Mouse (Mus musculus) lung, adult 2 months (tissue): Measurements from ENCODE around the gene Gusb. TPM values are rescaled to one million over a fixed set of nuclear protein-coding genes. Genes with fewer than 3 reads are reported as not detected.

ENCODE experiments used
- DNase-seq: peaks from one replicate; pipeline ENCODE4 v3.0.0; 2022
- H3K4me1 ChIP-seq: fragments of 200-500 bp; 2 replicates; pipeline ENCODE4 v1.6.1; 2011; ENCODE audit warnings: low read length; ENCODE audit not compliant: control insufficient read depth, insufficient read depth
- H3K4me3 ChIP-seq: fragments of 200-500 bp; replicated peaks from 2 replicates; pipeline ENCODE3; 2011; ENCODE audit warnings: low read depth, mild to moderate bottlenecking, control low read depth, low read length; ENCODE audit errors: extremely low read depth
- CTCF ChIP-seq: fragments of 200-500 bp; IDR thresholded peaks from 2 replicates; pipeline ENCODE4 v1.5.1; 2011; ENCODE audit warnings: mild to moderate bottlenecking, low read length, control low read depth; ENCODE audit not compliant: insufficient read depth
- POLR2A ChIP-seq: fragments of 200-500 bp; IDR thresholded peaks from 2 replicates; pipeline ENCODE4 v1.6.1; 2011; ENCODE audit warnings: low read depth, mild to moderate bottlenecking, control low read depth, low read length, borderline replicate concordance; ENCODE audit errors: extremely low read depth
- WGBS: fragments of 180-500 bp; shearing (Covaris S2); methylation state at CpG from one replicate; pipeline ENCODE4 v1.1.7; 2018; 5-methylcytosine and 5-hydroxymethylcytosine counted together
- polyA plus RNA-seq: library from polyadenylated mRNA; depleted of rRNA; stranded (reverse); fragments of >200 nt; gene quantifications from 2 replicates; pipeline ENCODE4 v1.2.3, GENCODE M21; 2012; rRNA removed

Gene Gusb
- 39.0 and 44.8 TPM in 2 replicates for polyA plus RNA-seq

DNA sequence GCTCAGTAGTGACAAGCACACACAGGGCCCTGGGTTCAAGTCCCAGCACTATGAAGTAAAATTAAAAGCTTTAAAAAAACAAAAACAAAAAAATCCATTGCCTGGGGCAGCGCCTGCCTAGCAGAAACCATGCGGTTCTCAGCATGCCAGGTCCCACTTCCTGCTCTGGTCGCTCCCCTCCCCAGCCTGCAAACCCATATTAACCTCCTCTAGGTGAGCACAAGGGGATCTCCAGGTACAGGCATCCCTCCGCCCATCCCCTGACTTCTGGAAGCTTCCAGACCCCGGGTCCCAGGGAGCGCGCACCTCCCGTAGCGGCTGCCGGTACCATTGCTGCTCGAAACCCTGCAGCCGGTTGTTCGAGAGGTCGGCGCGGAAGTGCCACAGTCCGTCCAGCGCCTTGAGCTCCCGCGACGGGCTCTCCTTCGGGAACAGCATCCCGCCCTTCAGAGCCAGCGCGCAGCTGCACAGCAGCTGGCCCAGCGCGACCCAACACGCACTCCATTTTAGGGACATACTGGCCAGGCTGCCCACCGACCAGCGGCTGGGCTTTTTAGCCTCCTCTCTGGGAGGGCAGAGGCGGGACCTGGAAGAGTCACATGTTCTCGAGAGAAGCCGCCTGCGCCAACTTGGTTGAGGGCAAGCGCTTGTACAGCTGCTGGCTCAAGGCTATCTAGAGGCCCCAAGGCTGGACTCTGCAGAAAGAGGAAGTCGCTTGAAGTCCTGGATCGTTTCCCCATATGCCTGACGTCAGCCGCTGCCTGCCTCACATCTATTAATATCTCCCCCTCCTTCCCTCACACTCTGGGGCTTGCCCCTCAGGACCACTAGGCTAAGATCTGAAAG is at the start of gene Gusb:
TSS of gene Gusb (minus strand) at position 749 of the 846 bp plus-strand sequence.
- TF ChIP-seq CTCF: no peak
- peak; percentile 77; the same call in 1 of the 2 replicates for TF ChIP-seq POLR2A
- WGBS: under 1% methylated on average over 39 of the region's 39 CpGs
- Histone ChIP-seq H3K4me3 (peak within 1 kb of the TSS; percentile 73), H3K4me1 (no peaks in the 10 kb centered on the region; the same call in 1 of the 2 replicates)
- peak; percentile 84 for DNase-seq

- Histone ChIP-seq H3K4me1 (no peaks in the 10 kb centered on the region), H3K4me3 (no peak overlapping the region)
- 71% methylated on average over 5 of the region's 5 CpGs for WGBS
- no peak for DNase-seq
- no peak for TF ChIP-seq CTCF
- no peak for TF ChIP-seq POLR2A
Measured at GRCm38 (mm10) chr5:130052510-130052909, 49.7 kb upstream of the Gusb start.

GRCm38 (mm10) chr5:130051073-130051860 is 48.4 kb upstream of the Gusb start:
- TF ChIP-seq POLR2A: no peak
- TF ChIP-seq CTCF: no peak
- Histone ChIP-seq H3K4me3 (no peak overlapping the region), H3K4me1 (no peaks in the 10 kb centered on the region)
- WGBS: 92% methylated on average over 15 of the region's 15 CpGs
- DNase-seq: no peak

DNA sequence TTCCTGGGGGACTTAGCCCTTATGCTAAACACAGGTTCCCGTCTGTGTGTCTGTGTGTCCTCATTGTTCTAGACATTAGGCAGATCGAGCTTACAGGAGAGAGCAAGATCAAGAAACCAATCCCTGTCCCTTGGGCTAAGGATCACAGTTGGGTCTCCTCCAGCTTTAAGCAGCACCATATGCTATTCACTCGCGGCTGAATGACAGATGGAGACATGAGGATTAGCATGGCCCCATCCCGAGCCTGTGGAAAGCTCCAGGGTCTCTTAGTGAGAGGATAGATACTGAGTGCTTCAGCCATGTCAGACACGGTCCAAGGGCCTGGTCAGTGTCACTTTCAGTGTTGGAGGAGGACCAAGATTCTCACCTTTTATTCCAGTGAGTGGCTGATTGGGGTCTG is 47.6 kb upstream of the Gusb start:
- no peaks in the 10 kb centered on the region for H3K4me1 ChIP-seq
- H3K4me3 ChIP-seq: no peak overlapping the region
- 80% methylated on average over 6 of the region's 6 CpGs for WGBS
- DNase-seq: no peak
- TF ChIP-seq CTCF (no peak), POLR2A (no peak)

DNA sequence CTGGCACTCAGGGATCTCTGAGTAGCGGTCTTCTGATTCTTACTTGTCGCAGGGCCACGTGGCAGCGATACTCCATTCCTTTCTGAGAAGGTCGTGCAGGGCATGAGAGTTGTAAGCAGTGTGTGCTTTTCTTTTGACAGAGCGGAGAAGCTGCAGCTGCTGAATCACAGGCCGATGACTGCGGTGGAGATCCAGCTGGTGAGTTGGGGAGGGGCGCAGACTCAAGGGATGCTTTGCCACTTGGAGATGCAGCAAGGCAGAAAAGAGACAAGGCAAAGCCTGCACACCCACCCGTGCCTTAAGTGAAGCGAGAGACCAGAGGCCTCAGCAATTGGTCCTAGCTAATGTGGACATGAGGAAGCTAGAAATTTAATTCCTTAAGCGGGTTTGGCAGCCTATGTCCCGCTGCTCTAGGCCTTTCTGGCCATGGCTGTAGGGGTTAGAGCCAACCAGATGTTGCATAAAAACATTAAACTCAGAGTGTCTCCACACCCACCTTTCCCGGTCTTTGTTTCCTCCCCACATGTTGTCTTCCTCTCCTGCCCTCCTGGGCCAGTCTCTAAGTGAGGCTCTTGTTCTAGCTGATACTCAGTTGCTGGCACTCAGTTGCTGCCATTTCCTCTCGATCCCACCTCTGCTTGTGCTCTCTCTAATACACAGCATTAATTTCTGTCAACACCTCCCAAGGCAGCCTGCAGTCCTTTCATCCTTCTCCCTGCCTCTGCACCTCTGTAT is 46.1 kb upstream of the Gusb start:
- H3K4me1 ChIP-seq: 0 out of 2 replicates have a peak, but pooled peaks cover 4% of the 10 kb centered on the region
- no peak overlapping the region for H3K4me3 ChIP-seq
- WGBS: 76% methylated on average over 15 of the region's 15 CpGs
- no peak for DNase-seq
- TF ChIP-seq POLR2A (no peak), CTCF (no peak)

- Histone ChIP-seq H3K4me3 (no peak overlapping the region), H3K4me1 (0 out of 2 replicates have a peak, but pooled peaks cover 4% of the 10 kb centered on the region)
- peak; percentile 16; the same call in 1 of the 2 replicates for TF ChIP-seq CTCF
- no peak for TF ChIP-seq POLR2A
- 81% methylated on average over 6 of the region's 6 CpGs for WGBS
- DNase-seq: no peak
Measured at GRCm38 (mm10) chr5:130047013-130047412, 44.2 kb upstream of the Gusb start.

- H3K4me3 ChIP-seq: no peak overlapping the region
- 0 out of 2 replicates have a peak, but pooled peaks cover 4% of the 10 kb centered on the region for H3K4me1 ChIP-seq
- WGBS: 85% methylated on average over 10 of the region's 10 CpGs
- no peak for DNase-seq
- TF ChIP-seq POLR2A (no peak), CTCF (no peak)
Measured at GRCm38 (mm10) chr5:130046589-130046988, 43.7 kb upstream of the Gusb start.

DNA sequence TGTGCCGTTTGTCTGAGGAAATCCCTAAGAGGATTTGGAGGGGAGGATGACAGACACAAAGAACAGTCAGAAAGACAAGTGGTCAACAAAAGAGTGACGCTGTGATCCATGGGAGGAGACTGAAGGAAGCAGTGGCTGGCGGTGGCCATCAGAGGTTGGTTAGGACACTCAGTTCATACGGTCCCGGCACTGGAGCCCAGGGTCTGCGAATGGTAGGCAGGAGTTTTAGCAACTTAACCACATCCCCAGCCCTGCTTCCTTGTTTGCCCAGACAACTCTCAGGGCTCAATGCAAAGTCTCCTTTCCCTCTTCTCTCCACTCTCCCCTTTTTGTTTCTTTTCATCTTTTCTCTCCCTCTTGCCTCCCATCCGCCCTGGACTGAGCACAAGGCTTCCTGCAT is 43.3 kb upstream of the Gusb start:
- Histone ChIP-seq H3K4me3 (no peak overlapping the region), H3K4me1 (0 out of 2 replicates have a peak, but pooled peaks cover 4% of the 10 kb centered on the region)
- 83% methylated on average over 7 of the region's 7 CpGs for WGBS
- no peak for DNase-seq
- no peak for TF ChIP-seq POLR2A
- TF ChIP-seq CTCF: no peak
